Mouse (Mus musculus) c-Kit-positive CD71-positive TER-119-negative erythroid progenitor cells, embryonic 14.5 days (primary cell): Measurements from ENCODE around the gene Gm8138.
"Not testable (repeated sequence)": the region's sequence is repeated elsewhere in the genome, so short reads cannot be mapped to it uniquely, and the experiment has no call there.

Experiments used
- DNase-seq: peaks from one replicate; pipeline ENCODE4 v3.0.0-alpha.2; 2013; ENCODE audit warnings: low read depth

The Gm8138 gene

DNA sequence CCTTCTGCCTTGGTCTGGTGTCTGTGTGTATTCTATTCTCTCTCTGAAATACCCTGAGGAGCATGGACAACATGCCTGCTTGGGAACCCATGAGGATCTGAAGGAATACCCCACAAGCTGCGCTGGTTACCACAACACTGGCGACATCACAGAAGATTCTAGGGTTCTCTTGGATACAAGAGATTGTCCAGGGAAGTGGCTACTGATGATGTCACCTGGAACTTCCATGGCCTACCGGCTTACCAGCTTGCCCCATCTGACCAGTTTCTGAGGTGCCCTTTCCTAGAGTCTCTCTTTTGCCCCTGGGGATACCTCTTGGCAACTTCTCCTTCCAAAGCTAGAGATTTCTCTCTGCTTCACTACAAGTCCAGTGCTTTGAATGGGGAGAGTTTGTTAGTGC is at the start of gene Gm8138:
Gene Gm8138, minus strand, starts transcription at position 101 of the 400 bp plus-strand sequence.
- not testable (repeated sequence) for DNase-seq

DNA sequence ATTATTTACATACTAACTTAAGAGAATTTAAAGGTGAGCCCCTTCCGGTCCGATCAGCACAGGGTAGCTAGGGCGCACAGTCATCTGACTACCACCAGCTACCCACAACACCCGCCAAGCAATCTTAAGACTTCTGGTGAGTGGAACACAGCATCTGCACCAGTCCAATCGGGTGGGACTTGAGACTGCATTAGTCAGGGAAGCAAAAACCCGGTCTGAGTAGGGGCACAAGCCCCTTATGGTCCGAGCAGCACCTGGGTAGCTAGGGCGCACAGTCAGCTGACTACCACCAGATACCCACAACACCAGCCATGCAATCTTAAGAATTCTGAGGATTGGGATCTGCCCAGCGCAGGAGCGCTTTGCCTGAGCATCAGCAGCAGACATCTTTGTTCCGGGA is 54.4 kb downstream of the Gm8138 start:
- DNase-seq, result not testable (repeated sequence)
